Mouse (Mus musculus): Measurements from ENCODE around the gene Dus3l. TPM values are rescaled to one million over a fixed set of nuclear protein-coding genes. Genes with fewer than 3 reads are reported as not detected.

Gene Dus3l
- polyA plus RNA-seq, 1 experiment from 2014 or later: 28.3 TPM

GRCm38 (mm10) chr17:56728117-56728516, 36.4 kb upstream of the Dus3l start:
- Histone ChIP-seq H3K4me2 (peak overlapping the region; percentile 40), H3K9me3 (replicated peaks) (no peaks in the 10 kb centered on the region), H3K36me3 (peaks cover 11% of the 10 kb centered on the region), H3K9ac (peak overlapping the region; percentile 38; the same call in 1 of the 2 replicates), H3K27me3 (peaks cover 9% of the 10 kb centered on the region; the same call in 1 of the 2 replicates), H3K4me3 (0 out of 2 replicates have a peak overlapping the region, but pooled peaks have one; percentile 7), H3K4me1 (replicated peaks) (peaks cover 44% of the 10 kb centered on the region), H3K27ac (peak overlapping the region; percentile 81)
- ATAC-seq (replicated peaks; ENCODE audit: insufficient number of reproducible peaks, insufficient read depth, low FRiP score, low read depth): peak; percentile 79
- WGBS: 7% methylated on average over 12 of the region's 12 CpGs

- Histone ChIP-seq H3K9me3 (replicated peaks) (no peaks in the 10 kb centered on the region), H3K36me3 (peaks cover 3% of the 10 kb centered on the region; the same call in 1 of the 2 replicates), H3K4me2 (no peak overlapping the region), H3K4me3 (no peak overlapping the region), H3K4me1 (replicated peaks) (peaks cover 38% of the 10 kb centered on the region), H3K9ac (no peak overlapping the region), H3K27ac (peak overlapping the region; percentile 81; the same call in 1 of the 2 replicates), H3K27me3 (peaks cover 12% of the 10 kb centered on the region; the same call in 1 of the 2 replicates)
- WGBS: 31% methylated on average over 6 of the region's 6 CpGs
- ATAC-seq (replicated peaks; ENCODE audit: insufficient number of reproducible peaks, insufficient read depth, low FRiP score, low read depth): no peak
Measured at GRCm38 (mm10) chr17:56729151-56729550, 35.4 kb upstream of the Dus3l start.

GRCm38 (mm10) chr17:56729656-56730055, 34.9 kb upstream of the Dus3l start:
- Histone ChIP-seq H3K4me3 (no peak overlapping the region), H3K4me1 (replicated peaks) (peaks cover 38% of the 10 kb centered on the region), H3K4me2 (no peak overlapping the region), H3K27me3 (peaks cover 12% of the 10 kb centered on the region; the same call in 1 of the 2 replicates), H3K9ac (no peak overlapping the region), H3K36me3 (0 out of 2 replicates have a peak, but pooled peaks cover 3% of the 10 kb centered on the region), H3K9me3 (replicated peaks) (no peaks in the 10 kb centered on the region), H3K27ac (no peak overlapping the region)
- 75% methylated on average over 2 of the region's 2 CpGs for WGBS
- ATAC-seq (replicated peaks; ENCODE audit: insufficient number of reproducible peaks, insufficient read depth, low FRiP score, low read depth): no peak

- Histone ChIP-seq H3K9me3 (replicated peaks) (no peaks in the 10 kb centered on the region), H3K27me3 (peaks cover 11% of the 10 kb centered on the region; the same call in 1 of the 2 replicates), H3K4me1 (replicated peaks) (peaks cover 27% of the 10 kb centered on the region), H3K4me2 (no peak overlapping the region), H3K9ac (no peak overlapping the region), H3K27ac (no peak overlapping the region), H3K4me3 (no peak overlapping the region), H3K36me3 (no peaks in the 10 kb centered on the region)
- WGBS: 40% methylated on average over 8 of the region's 8 CpGs
- no peak for ATAC-seq (replicated peaks; ENCODE audit: insufficient number of reproducible peaks, insufficient read depth, low FRiP score, low read depth)
Measured at GRCm38 (mm10) chr17:56736534-56736933, 28.0 kb upstream of the Dus3l start.

- H3K27ac ChIP-seq: no peak overlapping the region
- ATAC-seq (replicated peaks; ENCODE audit: insufficient number of reproducible peaks, insufficient read depth, low FRiP score, low read depth): no peak
- WGBS: 70% methylated on average over 10 of the region's 10 CpGs
- no peaks in the 10 kb centered on the region for H3K9me3 ChIP-seq (replicated peaks)
- no peak overlapping the region for H3K4me3 ChIP-seq
- H3K36me3 ChIP-seq: no peaks in the 10 kb centered on the region
- no peak overlapping the region for H3K4me2 ChIP-seq
- H3K27me3 ChIP-seq: 0 out of 2 replicates have a peak, but pooled peaks cover 2% of the 10 kb centered on the region
- no peak overlapping the region for H3K9ac ChIP-seq
- H3K4me1 ChIP-seq (replicated peaks): peaks cover 31% of the 10 kb centered on the region
Measured at GRCm38 (mm10) chr17:56738221-56738620, 26.3 kb upstream of the Dus3l start.

GRCm38 (mm10) chr17:56740118-56740787, 24.3 kb upstream of the Dus3l start:
- peaks cover 31% of the 10 kb centered on the region for H3K4me1 ChIP-seq (replicated peaks)
- H3K9me3 ChIP-seq (replicated peaks): no peaks in the 10 kb centered on the region
- peak; percentile 89 for ATAC-seq (replicated peaks; ENCODE audit: insufficient number of reproducible peaks, insufficient read depth, low FRiP score, low read depth)
- peak overlapping the region; percentile 87 for H3K27ac ChIP-seq
- peak overlapping the region; percentile 5 for H3K4me2 ChIP-seq
- no peak overlapping the region for H3K9ac ChIP-seq
- 39% methylated on average over 17 of the region's 17 CpGs for WGBS
- H3K36me3 ChIP-seq: no peaks in the 10 kb centered on the region
- no peak overlapping the region for H3K4me3 ChIP-seq
- H3K27me3 ChIP-seq: no peaks in the 10 kb centered on the region

GRCm38 (mm10) chr17:56740788-56741160, 23.8 kb upstream of the Dus3l start:
- peak; percentile 19; the same call in 1 of the 2 replicates for ATAC-seq (replicated peaks; ENCODE audit: insufficient number of reproducible peaks, insufficient read depth, low FRiP score, low read depth)
- Histone ChIP-seq H3K4me1 (replicated peaks) (peaks cover 31% of the 10 kb centered on the region), H3K27ac (peak overlapping the region; percentile 87), H3K36me3 (no peaks in the 10 kb centered on the region), H3K4me3 (no peak overlapping the region), H3K9me3 (replicated peaks) (no peaks in the 10 kb centered on the region), H3K4me2 (no peak overlapping the region), H3K9ac (no peak overlapping the region), H3K27me3 (no peaks in the 10 kb centered on the region)
- WGBS: 58% methylated on average over 17 of the region's 17 CpGs

- Histone ChIP-seq H3K27me3 (no peaks in the 10 kb centered on the region), H3K4me1 (replicated peaks) (peaks cover 24% of the 10 kb centered on the region), H3K9ac (no peak overlapping the region), H3K4me2 (no peak overlapping the region), H3K27ac (no peak overlapping the region), H3K4me3 (no peak overlapping the region), H3K36me3 (no peaks in the 10 kb centered on the region), H3K9me3 (replicated peaks) (no peaks in the 10 kb centered on the region)
- no peak for ATAC-seq (replicated peaks; ENCODE audit: insufficient number of reproducible peaks, insufficient read depth, low FRiP score, low read depth)
- 47% methylated on average over 5 of the region's 5 CpGs for WGBS
Measured at GRCm38 (mm10) chr17:56744173-56744572, 20.4 kb upstream of the Dus3l start.

GRCm38 (mm10) chr17:56751404-56752072, 13.0 kb upstream of the Dus3l start:
- H3K27me3 ChIP-seq: peaks cover 59% of the 10 kb centered on the region
- no peaks in the 10 kb centered on the region for H3K9me3 ChIP-seq (replicated peaks)
- 0 out of 2 replicates have a peak overlapping the region, but pooled peaks have one; percentile 36 for H3K9ac ChIP-seq
- H3K36me3 ChIP-seq: no peaks in the 10 kb centered on the region
- H3K27ac ChIP-seq: no peak overlapping the region
- H3K4me2 ChIP-seq: peak overlapping the region; percentile 59
- peak; percentile 50 for ATAC-seq (replicated peaks; ENCODE audit: insufficient number of reproducible peaks, insufficient read depth, low FRiP score, low read depth)
- 20% methylated on average over 71 of the region's 71 CpGs for WGBS
- peaks cover 28% of the 10 kb centered on the region for H3K4me1 ChIP-seq (replicated peaks)
- H3K4me3 ChIP-seq: peak overlapping the region; percentile 40

GRCm38 (mm10) chr17:56753452-56753851, 11.1 kb upstream of the Dus3l start:
- Histone ChIP-seq H3K36me3 (no peaks in the 10 kb centered on the region), H3K4me1 (replicated peaks) (peaks cover 35% of the 10 kb centered on the region), H3K4me2 (no peak overlapping the region), H3K27ac (no peak overlapping the region), H3K9me3 (replicated peaks) (no peaks in the 10 kb centered on the region), H3K9ac (no peak overlapping the region), H3K4me3 (no peak overlapping the region), H3K27me3 (peaks cover 78% of the 10 kb centered on the region)
- 21% methylated on average over 15 of the region's 15 CpGs for WGBS
- no peak for ATAC-seq (replicated peaks; ENCODE audit: insufficient number of reproducible peaks, insufficient read depth, low FRiP score, low read depth)

- no peak overlapping the region for H3K27ac ChIP-seq
- no peak overlapping the region; the same call in 1 of the 2 replicates for H3K4me3 ChIP-seq
- H3K4me2 ChIP-seq: peak overlapping the region; percentile 18; the same call in 1 of the 2 replicates
- no peaks in the 10 kb centered on the region for H3K36me3 ChIP-seq
- no peak for ATAC-seq (replicated peaks; ENCODE audit: insufficient number of reproducible peaks, insufficient read depth, low FRiP score, low read depth)
- H3K4me1 ChIP-seq (replicated peaks): peaks cover 37% of the 10 kb centered on the region
- no peaks in the 10 kb centered on the region for H3K9me3 ChIP-seq (replicated peaks)
- 13% methylated on average over 36 of the region's 36 CpGs for WGBS
- no peak overlapping the region for H3K9ac ChIP-seq
- peaks cover 82% of the 10 kb centered on the region for H3K27me3 ChIP-seq
Measured at GRCm38 (mm10) chr17:56754271-56755185, 10.0 kb upstream of the Dus3l start.

All from heart, embryonic 15.5 days (tissue).